Mouse (Mus musculus) liver, adult 2 months (tissue): ENCODE data around the gene Eng.

Source experiments
- CTCF ChIP-seq: fragments of 200-500 bp; IDR thresholded peaks from 2 replicates; pipeline ENCODE4 v1.5.1; 2011; ENCODE audit warnings: low read depth, low read length, control low read depth
- POLR2A ChIP-seq: fragments of 200-500 bp; IDR thresholded peaks from 2 replicates; pipeline ENCODE4 v1.6.1; 2011; ENCODE audit warnings: low read length, control low read depth; ENCODE audit not compliant: insufficient read depth; ENCODE audit errors: extremely low read depth

GRCm38 (mm10) chr2:32709521-32710137 lies 63.2 kb downstream of the Eng start:
- TF ChIP-seq POLR2A (no peak), CTCF (no peak)
